Mouse (Mus musculus) limb, embryonic 14.5 days (tissue): ENCODE data around the gene 2300002M23Rik. TPM values are rescaled to one million over a fixed set of nuclear protein-coding genes. Genes with fewer than 3 reads are reported as not detected.

Experiments used
- ATAC-seq: fragments of 200-750 bp; cut with Nextera tagmentation; 2 replicates; pipeline ENCODE4 v1.8.0; 2017; ENCODE audit warnings: low read depth, moderate number of reproducible peaks, moderate TSS enrichment; ENCODE audit not compliant: low FRiP score
- DNase-seq: peaks from one replicate; pipeline ENCODE4 v3.0.0-alpha.2; 2015; ENCODE audit warnings: low spot score
- H3K27ac ChIP-seq: fragments of 300-500 bp; sonication (generic); replicated peaks from 2 replicates; pipeline ENCODE4 v1.5.1; 2014; ENCODE audit warnings: low read depth, mild to moderate bottlenecking, low read length, moderate library complexity, mixed read lengths
- H3K27me3 ChIP-seq: fragments of 300-500 bp; sonication (generic); 2 replicates; pipeline ENCODE4 v1.6.1; 2014; ENCODE audit warnings: low read length, mixed read lengths; ENCODE audit not compliant: control insufficient read depth, insufficient read depth
- H3K36me3 ChIP-seq: fragments of 300-500 bp; sonication (generic); 2 replicates; pipeline ENCODE4 v1.6.1; 2014; ENCODE audit warnings: mild to moderate bottlenecking, low read length, moderate library complexity, mixed read lengths; ENCODE audit not compliant: control insufficient read depth, insufficient read depth
- H3K4me1 ChIP-seq: fragments of 300-500 bp; sonication (generic); 2 replicates; pipeline ENCODE4 v1.6.1; 2014; ENCODE audit warnings: antibody characterized with exemption, low read length, mixed read lengths; ENCODE audit not compliant: control insufficient read depth, insufficient read depth
- H3K4me2 ChIP-seq: fragments of 300-500 bp; sonication (generic); replicated peaks from 2 replicates; pipeline ENCODE4 v1.6.1; 2014; ENCODE audit warnings: low read depth, mild to moderate bottlenecking, low read length, moderate library complexity; ENCODE audit not compliant: severe bottlenecking
- H3K4me3 ChIP-seq: fragments of 300-500 bp; sonication (generic); replicated peaks from 2 replicates; pipeline ENCODE4 v1.5.1; 2014; ENCODE audit warnings: low read length
- H3K9ac ChIP-seq: fragments of 300-500 bp; sonication (generic); 2 replicates; pipeline ENCODE4 v1.6.1; 2014; ENCODE audit warnings: mild to moderate bottlenecking, low read depth, low read length, moderate library complexity; ENCODE audit not compliant: severe bottlenecking
- H3K9me3 ChIP-seq: fragments of 300-500 bp; sonication (generic); 2 replicates; pipeline ENCODE4 v1.6.1; 2016; ENCODE audit warnings: low read length; ENCODE audit not compliant: control insufficient read depth
- POLR2A ChIP-seq: fragments of 200-500 bp; IDR thresholded peaks from 2 replicates; pipeline ENCODE4 v1.8.0; 2012; ENCODE audit warnings: inconsistent platforms, mild to moderate bottlenecking, moderate library complexity, borderline replicate concordance; ENCODE audit not compliant: insufficient read depth, insufficient read length; ENCODE audit errors: extremely low read depth
- WGBS: fragments of 180-500 bp; shearing (Covaris S2); extraction: QIAGEN DNeasy Blood & Tissue Kit; methylation state at CpG from one replicate; pipeline ENCODE4 v1.1.7; 2014; 5-methylcytosine and 5-hydroxymethylcytosine counted together
- polyA plus RNA-seq, 2 experiments: library from polyadenylated mRNA; depleted of rRNA in 1 of 2; stranded (reverse) in 1 of 2; unstranded in 1 of 2; fragments of >200 nt; fragmentation: Nextera tagmentation in 1 of 2; extraction: Ambion mirVana in 1 of 2; gene quantifications; 2 replicates each; pipeline versions ENCODE4 v1.2.1 to v1.2.3; 2012 to 2014

Gene 2300002M23Rik
- polyA plus RNA-seq (2012; rRNA removed) (0.21 and 0.24 TPM in 2 replicates), polyA plus RNA-seq (2014; fragmentation: Nextera tagmentation; extraction: Ambion mirVana) (not detected in 2 replicates)

GRCm38 (mm10) chr17:35567150-35567549 is at the start of gene 2300002M23Rik:
TSS of gene 2300002M23Rik (plus strand) at chr17:35567450.
- Histone ChIP-seq H3K9me3 (no peaks in the 10 kb centered on the region), H3K9ac (no peak within 1 kb of the TSS), H3K27me3 (peaks cover 23% of the 10 kb centered on the region), H3K27ac (no peak within 1 kb of the TSS), H3K4me2 (no peak within 1 kb of the TSS), H3K4me3 (no peak within 1 kb of the TSS), H3K4me1 (peaks cover 4% of the 10 kb centered on the region; the same call in 1 of the 2 replicates), H3K36me3 (no peaks in the 10 kb centered on the region)
- 63% methylated on average over 3 of the region's 3 CpGs for WGBS
- no peak for DNase-seq
- no peak for TF ChIP-seq POLR2A
- ATAC-seq, result no peak

DNA sequence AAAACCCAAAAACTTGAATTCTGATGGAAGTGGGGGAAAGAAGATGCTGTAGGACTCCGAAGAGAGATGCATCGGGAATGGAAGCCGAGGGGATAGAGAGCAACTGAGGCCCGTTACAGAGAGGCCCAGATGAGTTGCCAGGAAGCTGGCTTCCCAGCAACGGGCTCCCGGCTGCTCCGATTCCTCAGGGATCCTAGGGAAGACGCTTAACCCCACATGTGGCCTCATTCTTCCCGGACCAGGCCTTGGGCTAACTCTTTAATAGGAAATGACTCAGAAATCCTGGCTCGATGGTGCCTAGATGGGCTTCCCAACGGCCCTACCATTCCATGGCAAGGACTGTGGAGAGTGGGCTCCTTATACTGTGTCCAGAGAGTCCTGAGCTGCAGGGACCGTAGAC is 49.7 kb upstream of the 2300002M23Rik start:
- H3K36me3 ChIP-seq, result peaks cover 6% of the 10 kb centered on the region
- 0 out of 2 replicates have a peak overlapping the region, but pooled peaks have one; percentile 26 for H3K27ac ChIP-seq
- H3K9me3 ChIP-seq, result no peaks in the 10 kb centered on the region
- H3K27me3 ChIP-seq, result no peaks in the 10 kb centered on the region
- ATAC-seq, result no peak
- H3K9ac ChIP-seq, result peak overlapping the region; percentile 66
- H3K4me1 ChIP-seq, result peaks cover 16% of the 10 kb centered on the region
- WGBS, result 4% methylated on average over 12 of the region's 12 CpGs
- no peak for TF ChIP-seq POLR2A
- H3K4me3 ChIP-seq, result peak overlapping the region; percentile 59
- peak overlapping the region; percentile 81 for H3K4me2 ChIP-seq
- DNase-seq, result peak; percentile 34

GRCm38 (mm10) chr17:35524354-35524753 is 42.9 kb upstream of the 2300002M23Rik start:
- DNase-seq, result no peak
- H3K36me3 ChIP-seq, result peaks cover 55% of the 10 kb centered on the region
- WGBS, result 87% methylated on average over 9 of the region's 9 CpGs

GRCm38 (mm10) chr17:35526644-35527043 is 40.6 kb upstream of the 2300002M23Rik start:
- 77% methylated on average over 8 of the region's 8 CpGs for WGBS
- Histone ChIP-seq H3K4me3 (no peak overlapping the region), H3K9ac (no peak overlapping the region), H3K27me3 (no peaks in the 10 kb centered on the region), H3K4me1 (no peaks in the 10 kb centered on the region), H3K27ac (no peak overlapping the region), H3K36me3 (peaks cover 71% of the 10 kb centered on the region), H3K4me2 (no peak overlapping the region), H3K9me3 (no peaks in the 10 kb centered on the region)
- DNase-seq (no peak), ATAC-seq (no peak)
- TF ChIP-seq POLR2A, result no peak

More at GRCm38 (mm10) chr17:35524354-35524753, 42.9 kb upstream of the 2300002M23Rik start:
- Histone ChIP-seq H3K27ac (no peak overlapping the region), H3K4me1 (no peaks in the 10 kb centered on the region), H3K27me3 (no peaks in the 10 kb centered on the region), H3K4me3 (no peak overlapping the region), H3K9me3 (no peaks in the 10 kb centered on the region), H3K4me2 (no peak overlapping the region), H3K9ac (no peak overlapping the region)
- TF ChIP-seq POLR2A, result no peak
- ATAC-seq, result no peak

- Histone ChIP-seq H3K4me2 (no peak overlapping the region), H3K27me3 (no peaks in the 10 kb centered on the region), H3K9ac (no peak overlapping the region), H3K9me3 (no peaks in the 10 kb centered on the region), H3K4me3 (no peak overlapping the region), H3K27ac (no peak overlapping the region), H3K4me1 (no peaks in the 10 kb centered on the region), H3K36me3 (peaks cover 32% of the 10 kb centered on the region)
- no peak for DNase-seq
- 7% methylated on average over 3 of the region's 3 CpGs for WGBS
- no peak for TF ChIP-seq POLR2A
- ATAC-seq, result no peak
Measured at GRCm38 (mm10) chr17:35532360-35532759, 34.9 kb upstream of the 2300002M23Rik start.
